Mouse (Mus musculus): Measurements from ENCODE around the gene Nkx6-1.

Gene Nkx6-1

DNA sequence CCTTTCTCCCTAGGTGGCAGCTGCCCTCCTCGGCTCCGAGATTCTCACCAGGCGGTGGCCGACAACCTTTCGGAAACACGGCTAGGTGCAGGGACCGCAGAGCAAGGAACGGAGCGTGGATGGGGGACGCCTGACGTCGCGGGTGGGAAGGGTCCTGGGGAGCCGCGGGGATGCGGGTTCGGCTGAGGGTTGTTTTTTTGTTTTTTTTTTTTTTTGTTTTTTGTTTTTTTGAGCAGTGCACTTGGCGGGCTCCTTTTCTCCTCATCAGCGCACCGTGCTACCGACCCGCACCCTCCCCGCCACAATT lies 5.9 kb downstream of the Nkx6-1 start:
- DNase-seq: no peak

DNA sequence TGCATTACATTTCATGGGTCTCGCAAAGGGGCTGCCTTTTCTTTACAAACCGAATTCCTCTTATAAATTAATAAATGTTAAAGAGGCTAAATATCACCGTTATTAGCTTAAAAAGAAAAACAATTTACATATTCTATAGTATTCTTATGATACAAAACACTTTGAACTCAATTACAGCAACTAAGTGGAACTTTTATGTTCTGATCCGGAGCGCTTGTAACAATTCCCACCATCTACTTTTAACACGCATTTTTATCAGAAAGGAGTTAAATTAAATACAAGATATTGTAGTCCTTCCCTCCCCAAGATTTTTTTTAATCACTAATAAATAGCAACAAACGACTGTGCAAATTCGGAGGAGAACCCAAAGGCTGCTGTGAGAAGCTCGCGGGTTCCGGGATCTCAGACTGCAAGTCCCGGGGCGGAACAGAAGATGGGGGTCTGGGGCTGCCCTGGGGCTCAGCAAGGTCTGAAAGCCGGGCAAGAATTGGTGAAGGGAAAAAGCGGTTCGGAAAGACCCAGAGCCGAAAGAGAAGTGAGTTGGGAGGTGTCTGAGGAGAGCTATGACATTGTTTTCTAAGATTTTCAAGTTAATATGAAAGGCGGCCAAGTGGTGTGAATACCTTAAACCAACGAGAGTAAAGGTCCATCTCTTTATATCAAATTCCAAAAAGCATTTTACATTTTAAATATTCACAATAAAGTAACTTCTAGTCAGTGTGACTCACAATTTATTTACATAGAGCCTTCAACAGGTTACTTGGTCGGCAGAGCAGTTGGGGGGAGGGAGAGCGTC lies 6.4 kb downstream of the Nkx6-1 start:
- no peak for DNase-seq

DNA sequence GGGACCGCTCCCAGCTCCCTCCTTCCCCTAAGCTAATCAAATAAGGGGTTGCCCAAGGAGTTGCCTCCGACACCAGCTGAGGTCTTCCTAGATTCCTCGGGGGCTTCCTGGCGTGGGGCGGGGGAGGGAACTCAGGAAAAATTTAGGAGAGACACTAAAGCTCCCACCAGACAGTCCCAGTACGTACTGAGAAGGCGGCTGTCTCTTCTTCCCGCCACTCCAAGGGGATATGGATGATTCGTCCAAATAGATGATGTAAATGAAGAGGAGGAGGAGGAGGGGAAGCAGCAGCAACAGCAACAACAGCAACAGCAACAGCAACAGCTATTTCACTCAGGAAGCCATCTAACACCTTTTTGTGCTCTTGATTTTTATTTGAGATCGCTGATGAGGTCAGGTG lies 7.1 kb downstream of the Nkx6-1 start:
- DNase-seq: no peak

DNA sequence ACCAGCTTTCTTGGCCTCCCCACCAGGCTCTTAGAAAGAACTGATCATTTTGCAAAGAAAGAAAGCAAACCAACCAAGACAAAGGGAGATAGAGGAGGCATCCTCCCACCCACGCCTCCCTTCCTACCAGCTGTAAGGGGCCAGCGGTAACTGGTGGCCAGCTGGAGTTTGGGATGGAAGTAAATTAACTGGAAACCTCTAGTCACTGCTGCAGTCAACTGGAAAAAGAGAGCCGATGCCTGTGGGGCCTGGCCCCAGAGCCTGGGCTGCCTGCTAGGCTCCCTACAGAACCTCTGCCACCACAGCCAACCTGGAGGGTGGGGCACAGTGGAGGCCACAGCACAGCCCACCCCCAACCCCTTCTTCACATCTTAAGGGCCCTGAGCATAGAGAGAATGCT lies 8.7 kb downstream of the Nkx6-1 start:
- DNase-seq: no peak

DNA sequence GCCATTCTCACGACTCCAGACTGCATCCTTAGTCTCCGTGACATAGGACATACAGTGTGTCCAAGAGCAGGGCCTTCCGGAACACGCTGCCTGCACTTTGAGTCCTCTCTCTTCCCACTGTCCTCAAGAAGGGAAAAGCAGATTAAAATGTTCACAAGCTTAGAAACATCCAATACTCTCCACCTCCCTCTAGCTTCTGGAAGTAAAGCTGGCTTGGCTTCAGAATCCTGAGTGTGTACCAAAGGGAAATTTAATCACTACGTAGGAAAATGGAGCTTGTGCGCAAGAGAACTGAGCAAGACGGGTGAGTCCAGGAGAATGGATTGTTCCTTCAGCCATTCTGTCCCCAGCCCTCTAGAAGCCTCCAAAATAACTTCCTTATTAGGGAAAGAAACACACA lies 9.4 kb downstream of the Nkx6-1 start:
- DNase-seq: no peak

DNA sequence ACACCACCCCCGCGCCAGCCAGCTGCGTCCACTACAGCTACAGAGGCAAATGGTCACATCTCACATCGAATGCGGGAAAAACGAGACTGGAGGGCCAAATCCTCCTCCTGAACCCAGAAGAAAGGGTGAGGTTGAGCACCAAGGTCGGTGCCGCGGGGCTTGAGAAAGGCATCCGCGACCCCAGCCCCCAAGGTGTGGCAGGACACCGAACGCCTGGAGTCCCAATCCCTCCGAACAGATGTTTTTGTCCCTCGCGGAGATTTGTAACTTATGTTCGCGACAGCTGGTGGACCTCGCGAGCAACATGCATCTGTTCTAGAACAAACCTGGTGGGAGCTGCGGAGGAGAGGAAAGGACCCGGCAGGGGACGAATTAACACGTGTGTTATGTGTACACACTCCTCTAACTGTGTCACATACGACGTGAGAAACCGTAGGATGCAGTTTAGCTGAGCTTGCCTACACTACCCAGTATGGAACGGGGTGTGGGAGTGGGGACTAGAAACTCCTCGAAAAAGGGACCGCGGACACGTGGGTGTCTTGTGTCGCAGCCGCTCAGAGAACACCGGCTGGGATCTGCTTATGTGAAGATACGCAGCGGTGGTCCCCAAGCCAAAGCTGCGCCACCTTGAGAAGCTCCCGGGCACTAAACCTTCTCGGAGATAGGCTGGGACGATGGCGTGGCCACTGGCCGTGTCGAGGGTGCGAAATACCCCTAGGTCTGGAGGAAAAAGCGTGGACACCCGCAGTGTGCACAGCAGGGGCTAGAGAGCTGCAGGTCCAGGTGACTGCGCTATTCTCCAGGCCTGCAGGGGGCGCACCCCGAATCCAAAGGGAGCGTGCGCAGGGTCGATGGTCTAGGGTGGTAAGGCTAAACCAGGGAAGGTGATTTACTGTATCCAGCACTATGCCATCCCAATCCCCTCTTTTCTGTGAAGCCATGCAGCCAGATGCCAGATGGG lies 16.8 kb downstream of the Nkx6-1 start:
- no peak for DNase-seq

DNA sequence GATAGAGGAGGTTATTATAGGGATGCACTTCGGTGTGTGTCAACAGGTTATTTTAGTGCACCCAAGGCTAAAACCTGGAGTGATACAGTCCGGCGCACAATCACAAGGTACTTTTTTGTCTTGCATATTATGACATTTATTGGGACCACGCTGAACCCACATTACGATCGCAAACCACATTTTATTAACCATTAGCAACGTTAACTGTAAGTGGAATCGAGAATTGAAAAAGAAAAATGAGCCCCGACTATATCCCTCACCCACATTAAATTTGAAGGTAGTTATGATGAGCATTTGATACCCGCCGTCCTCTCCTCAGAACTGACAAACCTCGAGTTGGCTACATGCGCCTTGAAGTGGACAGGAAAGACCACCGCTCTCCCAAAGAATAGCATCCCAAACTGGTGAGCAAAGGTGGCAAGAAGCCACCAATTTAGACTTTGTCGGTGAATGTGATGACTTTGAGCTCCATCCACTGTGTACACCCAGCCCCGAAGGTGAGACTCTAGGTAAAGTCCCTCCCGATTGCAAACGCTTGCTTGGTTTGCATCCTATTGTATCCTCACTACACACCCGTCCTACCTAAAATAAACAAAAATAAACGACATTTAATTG lies 17.7 kb downstream of the Nkx6-1 start:
- DNase-seq: no peak

DNA sequence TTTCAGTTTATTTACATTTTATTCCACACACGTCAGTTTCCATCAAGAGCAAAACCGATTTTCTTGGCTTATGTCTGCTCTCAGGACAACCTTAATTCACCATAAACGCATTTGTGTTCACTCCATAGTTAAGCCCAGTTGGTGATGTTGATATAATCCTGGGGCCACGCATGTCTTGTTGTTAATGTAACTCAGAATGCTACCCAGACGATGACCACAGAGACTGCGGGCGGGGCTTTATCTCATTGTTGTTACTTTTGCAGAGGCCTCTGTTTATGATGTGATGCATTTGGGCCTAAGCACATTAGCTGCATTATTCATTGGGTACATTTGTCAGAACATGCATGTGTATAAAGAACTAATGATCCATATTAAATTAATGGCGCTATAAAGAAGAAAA lies 19.7 kb downstream of the Nkx6-1 start:
- no peak for DNase-seq

DNA sequence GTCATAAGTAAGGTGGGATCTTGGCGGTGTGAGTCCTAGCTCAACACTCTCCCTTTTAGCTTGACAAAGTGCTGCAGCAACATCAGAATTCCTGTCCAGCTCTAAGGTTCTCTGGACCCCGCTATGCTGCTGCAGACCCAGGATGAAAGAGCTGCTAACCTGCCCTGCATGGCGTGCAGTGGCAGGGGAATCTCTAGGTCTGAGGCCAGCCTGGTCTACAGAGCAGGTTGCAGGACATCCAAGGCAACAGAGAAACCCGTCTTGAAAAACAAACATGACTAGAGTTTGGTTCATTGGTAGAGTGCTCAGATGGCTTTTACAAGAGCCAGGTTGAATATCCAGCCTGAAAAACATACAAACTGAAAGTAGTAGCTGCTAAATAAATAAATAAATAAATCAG lies 26.7 kb downstream of the Nkx6-1 start:
- no peak for DNase-seq
